Mouse (Mus musculus) testis, postnatal 14 days (tissue): ENCODE measurements at regions not wholly inside any gene's neighbourhood (a gene's known extent, or its start where the extent isn't known, plus 50 kb on each side); places are given as distances from the start of the nearest gene placed in this dataset.

Experiments
- DNase-seq: peaks from one replicate; pipeline ENCODE4 v3.0.0; 2021; ENCODE audit warnings: low spot score

GRCm38 (mm10) chr4:125201638-125202325 lies 74.1 kb upstream of the Zc3h12a start:
- DNase-seq: no peak

DNA sequence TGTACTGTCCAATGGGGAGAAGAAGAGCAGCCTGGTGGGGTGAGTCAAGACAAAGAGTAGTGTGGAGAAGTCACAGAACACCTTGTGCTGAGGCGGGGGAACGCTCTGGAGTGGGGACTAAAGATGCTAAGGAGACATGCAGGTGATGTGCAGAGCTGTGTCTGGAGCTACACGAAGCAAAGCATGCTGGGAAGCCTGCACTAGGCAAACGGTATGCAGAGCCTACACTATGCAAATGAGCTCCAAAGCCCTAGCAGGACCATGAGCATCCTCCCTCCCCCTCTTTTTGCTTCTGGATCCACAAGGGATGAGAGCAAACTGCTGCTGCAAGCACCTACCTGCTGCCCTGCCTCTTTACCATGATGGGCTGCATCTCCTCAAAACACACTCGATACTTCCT lies 73.1 kb upstream of the Zc3h12a start:
- no peak for DNase-seq

DNA sequence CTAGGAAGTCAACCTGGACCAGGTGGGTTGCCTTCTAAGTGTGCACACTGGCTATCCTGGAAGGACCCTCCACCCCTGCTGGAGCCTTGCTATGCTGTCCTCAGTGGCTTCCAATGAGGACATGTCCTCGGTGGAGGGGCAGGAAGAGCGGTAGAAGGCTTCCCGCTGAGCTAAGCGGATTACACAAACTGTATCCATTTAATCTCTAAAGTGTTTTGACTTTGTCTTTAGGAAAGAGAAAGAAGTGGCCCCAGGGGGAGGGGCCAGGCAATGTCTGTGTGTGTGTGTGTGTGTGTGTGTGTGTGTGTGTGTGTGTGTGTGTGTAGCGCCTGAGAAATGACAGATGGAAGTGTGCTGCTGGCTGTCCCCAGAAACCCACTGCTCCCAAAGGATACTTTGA lies 71.6 kb upstream of the Zc3h12a start:
- DNase-seq: no peak

DNA sequence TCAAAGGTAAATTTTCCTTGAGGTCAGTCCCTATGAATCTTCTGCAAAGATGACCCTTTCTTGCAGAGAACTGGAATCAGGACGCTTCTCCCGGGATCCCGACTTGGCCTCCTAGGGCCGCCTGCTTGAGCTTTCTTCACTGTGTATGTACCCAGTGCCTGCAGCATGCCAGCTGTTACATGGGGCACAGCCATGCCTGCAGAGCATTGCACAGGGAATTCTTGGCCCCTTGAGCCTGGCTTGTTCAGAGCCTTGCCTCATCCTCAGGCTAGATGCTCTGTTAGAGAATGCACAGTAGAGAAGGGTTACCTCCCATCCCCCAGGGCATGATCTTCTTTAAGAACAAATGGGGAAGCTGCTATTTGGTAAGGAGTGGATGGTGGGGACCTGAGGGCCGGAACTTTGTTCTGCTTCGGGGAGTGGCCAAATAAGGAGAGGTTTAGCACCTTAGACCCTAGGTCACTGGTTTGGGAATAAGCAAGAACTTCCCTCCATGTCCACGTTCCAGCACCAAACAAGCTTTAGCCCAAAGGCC lies 68.3 kb upstream of the Zc3h12a start:
- no peak for DNase-seq

- DNase-seq: no peak
Observed at GRCm38 (mm10) chr4:125194722-125195380, 67.2 kb upstream of the Zc3h12a start.

- DNase-seq: no peak
Observed at GRCm38 (mm10) chr4:125194298-125194697, 66.7 kb upstream of the Zc3h12a start.

DNA sequence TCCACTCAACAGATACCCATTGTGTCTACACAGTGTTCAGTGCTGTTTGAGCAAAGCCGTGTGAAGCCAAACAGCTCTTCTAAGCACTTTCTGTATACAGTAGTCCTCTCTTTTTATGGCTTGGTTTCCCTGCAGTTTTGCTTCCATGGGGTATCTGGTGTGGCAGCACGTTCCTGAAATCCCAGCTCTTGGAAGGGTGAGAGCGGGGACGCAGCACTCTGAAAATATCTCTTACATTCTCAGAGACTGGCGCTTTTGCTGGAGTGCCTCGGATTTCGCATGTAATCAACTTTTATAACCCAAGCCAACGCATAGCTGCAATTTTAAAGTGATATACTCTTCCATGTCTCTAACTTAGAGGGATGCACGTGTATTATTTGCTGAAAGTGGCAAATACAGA lies 64.0 kb upstream of the Zc3h12a start:
- DNase-seq: no peak

DNA sequence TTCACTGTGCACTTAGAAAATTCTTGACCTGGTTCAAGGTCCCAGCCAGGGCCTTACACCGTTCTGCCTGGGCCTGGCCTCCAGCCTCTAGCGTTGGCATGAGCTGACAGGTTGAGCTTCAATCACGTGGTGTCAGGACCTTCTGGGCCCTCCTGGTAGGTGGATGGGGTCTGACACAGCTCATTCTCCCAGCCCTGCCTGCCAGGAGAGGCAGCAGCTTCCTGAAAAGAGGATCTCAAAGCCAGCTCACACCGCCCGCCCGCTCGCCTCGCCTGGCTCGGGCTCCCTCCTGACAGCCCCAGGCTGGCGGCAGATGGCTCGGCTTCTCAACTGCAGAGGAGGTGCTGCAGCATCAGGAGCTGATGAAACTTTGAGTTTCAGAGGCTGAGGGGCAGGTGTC lies 63.4 kb upstream of the Zc3h12a start:
- DNase-seq: no peak

DNA sequence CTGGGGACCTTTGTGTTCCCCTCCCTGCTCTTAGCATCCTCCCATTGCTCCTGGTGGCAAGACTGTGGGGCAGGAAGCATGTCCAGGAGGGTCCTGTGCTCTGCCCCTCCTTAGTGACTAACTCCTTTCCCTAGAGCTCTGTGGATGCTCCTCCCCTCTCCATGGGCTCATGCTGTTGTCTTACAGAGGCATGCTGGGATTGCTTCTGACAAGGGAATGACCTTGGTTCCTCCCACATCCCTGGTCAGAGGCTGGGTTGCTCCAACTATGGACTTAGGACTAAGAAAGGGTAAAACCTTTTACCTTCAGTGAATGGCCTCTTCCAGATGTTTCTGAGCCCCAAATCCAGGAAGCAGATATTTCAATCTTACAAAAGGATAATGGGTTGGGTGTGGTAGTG lies 62.3 kb upstream of the Zc3h12a start:
- DNase-seq: no peak

DNA sequence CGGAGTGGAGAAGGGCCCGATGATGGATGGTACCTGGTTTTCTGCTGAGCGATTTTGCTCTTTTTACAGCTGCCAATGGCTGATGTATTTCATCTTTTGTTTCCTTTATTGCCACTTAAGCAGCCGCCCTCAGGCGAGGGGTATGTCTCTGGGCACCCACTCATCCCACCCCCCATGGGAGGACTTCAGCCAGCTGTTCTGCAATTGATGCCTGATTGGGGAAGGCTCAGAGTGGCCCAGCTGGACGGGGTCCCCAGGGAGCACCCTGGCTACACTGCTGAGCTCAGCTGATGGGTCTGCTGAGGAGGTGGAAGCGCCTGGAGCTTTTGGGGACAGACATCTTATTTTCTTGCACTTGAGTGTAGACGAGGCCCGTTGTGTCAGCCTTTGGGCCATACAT lies 58.6 kb upstream of the Zc3h12a start:
- DNase-seq: no peak

GRCm38 (mm10) chr4:125185076-125185475 lies 57.4 kb upstream of the Zc3h12a start:
- DNase-seq: no peak

- no peak for DNase-seq
Observed at GRCm38 (mm10) chr4:125180947-125181346, 53.3 kb upstream of the Zc3h12a start.

- no peak for DNase-seq
Observed at GRCm38 (mm10) chr4:125178552-125178951, 50.9 kb upstream of the Zc3h12a start.

DNA sequence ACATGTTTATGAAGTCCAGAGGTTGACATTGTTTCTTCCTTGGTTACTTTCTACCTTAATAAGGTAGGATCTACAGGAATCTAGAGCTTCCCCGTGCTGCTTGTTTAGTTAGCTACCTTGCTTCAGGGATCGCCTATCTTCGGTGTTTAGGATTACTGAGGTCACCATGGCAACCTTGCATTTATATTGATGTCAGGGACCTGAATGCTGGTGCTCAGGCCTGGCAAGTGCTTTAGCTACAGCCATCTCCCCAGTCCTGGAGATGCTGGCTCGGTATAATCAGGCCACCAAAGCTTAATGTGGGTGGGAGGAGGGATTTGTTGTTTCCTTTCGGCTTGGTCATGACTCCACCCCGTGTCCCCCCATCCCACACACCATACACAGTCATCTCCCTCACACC lies 50.0 kb upstream of the Zc3h12a start:
- DNase-seq: no peak
